Mouse (Mus musculus): ENCODE results near the gene AF366264. TPM values are rescaled to one million over a fixed set of nuclear protein-coding genes. Genes with fewer than 3 reads are reported as not detected.

Gene AF366264
- polyA plus RNA-seq, 1 experiment, result not detected

GRCm38 (mm10) chr8:13785250-13785763, 52.9 kb downstream of the AF366264 start, which contains the start of gene Upf3a:
Gene Upf3a (plus strand): TSS chr8:13785615.
- Histone ChIP-seq H3K9me3 (ENCODE audit: control insufficient read depth, low read length) (no peaks in the 10 kb centered on the region), H3K4me1 (ENCODE audit: control insufficient read depth) (peaks cover 31% of the 10 kb centered on the region), H3K27me3 (ENCODE audit: control insufficient read depth) (no peaks in the 10 kb centered on the region), H3K4me3 (replicated peaks) (peak within 1 kb of the TSS; percentile 86), H3K36me3 (ENCODE audit: control insufficient read depth) (peaks cover 39% of the 10 kb centered on the region)
- TF ChIP-seq TAL1 (IDR thresholded peaks at IDR 0.05; ENCODE audit: low read length) (no peak), GATA1 (IDR thresholded peaks at IDR 0.05; ENCODE audit: low read length) (no peak)

Other genes with a start within 250 kb of the AF366264 start
- 0.10 and 0.12 TPM in 2 replicates for gene Rasa3, start 160.8 kb downstream of the AF366264 start, polyA plus RNA-seq (2012)
- not detected in 2 replicates for gene Cfap97d2, start 132.5 kb downstream of the AF366264 start, polyA plus RNA-seq (2012)
- gene Cdc16, start 80.7 kb downstream of the AF366264 start, polyA plus RNA-seq (2012), result 1.1 and 1.4 TPM in 2 replicates
- 3.7 and 3.9 TPM in 2 replicates for gene Upf3a, start 52.8 kb downstream of the AF366264 start, polyA plus RNA-seq (2012)
- 0.10 and 0.17 TPM in 2 replicates for gene Champ1, start 31.3 kb upstream of the AF366264 start, polyA plus RNA-seq (2012)
- gene Coprs, start 51.9 kb upstream of the AF366264 start, polyA plus RNA-seq (2012), result 0.45 TPM in 1 of 2 replicates, not detected in the other